Mouse (Mus musculus) heart, embryonic 10.5 days (tissue): ENCODE data around the gene Urb1. TPM values are rescaled to one million over a fixed set of nuclear protein-coding genes. Genes with fewer than 3 reads are reported as not detected.

ENCODE experiments used
- DNase-seq: peaks from one replicate; pipeline ENCODE4 v3.0.0-alpha.2; 2017; ENCODE audit warnings: low spot score
- H3K27ac ChIP-seq: fragments of 300-500 bp; sonication (generic); 2 replicates; pipeline ENCODE4 v1.5.1; 2016; ENCODE audit warnings: mild to moderate bottlenecking
- H3K27me3 ChIP-seq: fragments of 300-500 bp; sonication (generic); 2 replicates; pipeline ENCODE4 v1.6.1; 2016; ENCODE audit warnings: mild to moderate bottlenecking; ENCODE audit not compliant: poor library complexity, insufficient read depth, severe bottlenecking
- H3K36me3 ChIP-seq: fragments of 300-500 bp; sonication (generic); 2 replicates; pipeline ENCODE4 v1.6.1; 2016; ENCODE audit warnings: mild to moderate bottlenecking, moderate library complexity
- H3K4me1 ChIP-seq: fragments of 300-500 bp; sonication (generic); 2 replicates; pipeline ENCODE4 v1.6.1; 2016; ENCODE audit warnings: mild to moderate bottlenecking
- H3K4me3 ChIP-seq: fragments of 300-500 bp; sonication (generic); 2 replicates; pipeline ENCODE4 v1.5.1; 2016; ENCODE audit warnings: mild to moderate bottlenecking, moderate library complexity
- H3K9me3 ChIP-seq: fragments of 300-500 bp; sonication (generic); 2 replicates; pipeline ENCODE4 v1.6.1; 2016; ENCODE audit warnings: mild to moderate bottlenecking, moderate library complexity
- WGBS: fragments of 180-500 bp; shearing (Covaris S2); methylation state at CpG from one replicate; pipeline ENCODE4 v1.1.7; 2016; 5-methylcytosine and 5-hydroxymethylcytosine counted together
- polyA plus RNA-seq: library from polyadenylated mRNA; unstranded; fragments of >200 nt; fragmentation: Nextera tagmentation; extraction: Ambion mirVana; gene quantifications from 2 replicates; pipeline ENCODE4 v1.2.1, GENCODE M21; 2016

The Urb1 gene
- polyA plus RNA-seq, 1 experiment from 2014 or later: 12.7 TPM

GRCm38 (mm10) chr16:90785257-90785656 is 25.0 kb downstream of the Urb1 start:
- Histone ChIP-seq H3K4me3 (no peak overlapping the region), H3K9me3 (no peaks in the 10 kb centered on the region), H3K36me3 (peaks cover 93% of the 10 kb centered on the region), H3K4me1 (peaks cover 24% of the 10 kb centered on the region), H3K27me3 (no peaks in the 10 kb centered on the region), H3K27ac (peak overlapping the region; percentile 57; the same call in 1 of the 2 replicates)
- WGBS: 52% methylated on average over 4 of the region's 4 CpGs
- DNase-seq: no peak

- H3K4me3 ChIP-seq: no peak overlapping the region
- peaks cover 94% of the 10 kb centered on the region for H3K36me3 ChIP-seq
- 77% methylated on average over 11 of the region's 11 CpGs for WGBS
- DNase-seq: no peak
- no peaks in the 10 kb centered on the region for H3K9me3 ChIP-seq
- no peaks in the 10 kb centered on the region for H3K27me3 ChIP-seq
- peaks cover 24% of the 10 kb centered on the region for H3K4me1 ChIP-seq
- 0 out of 2 replicates have a peak overlapping the region, but pooled peaks have one; percentile 44 for H3K27ac ChIP-seq
Observed at GRCm38 (mm10) chr16:90783302-90783701, 26.9 kb downstream of the Urb1 start.

GRCm38 (mm10) chr16:90779783-90780182 is 30.4 kb downstream of the Urb1 start:
- 59% methylated on average over 11 of the region's 11 CpGs for WGBS
- no peaks in the 10 kb centered on the region for H3K27me3 ChIP-seq
- no peaks in the 10 kb centered on the region for H3K9me3 ChIP-seq
- H3K4me1 ChIP-seq: peaks cover 14% of the 10 kb centered on the region
- no peak for DNase-seq
- no peak overlapping the region for H3K27ac ChIP-seq
- H3K36me3 ChIP-seq: peaks cover 94% of the 10 kb centered on the region
- no peak overlapping the region for H3K4me3 ChIP-seq

GRCm38 (mm10) chr16:90775946-90776520 is 34.2 kb downstream of the Urb1 start:
- H3K9me3 ChIP-seq: no peaks in the 10 kb centered on the region
- no peak overlapping the region for H3K27ac ChIP-seq
- no peak overlapping the region for H3K4me3 ChIP-seq
- DNase-seq: no peak
- peaks cover 99% of the 10 kb centered on the region for H3K36me3 ChIP-seq
- H3K27me3 ChIP-seq: no peaks in the 10 kb centered on the region
- 0 out of 2 replicates have a peak, but pooled peaks cover 3% of the 10 kb centered on the region for H3K4me1 ChIP-seq
- 80% methylated on average over 10 of the region's 10 CpGs for WGBS

GRCm38 (mm10) chr16:90774646-90775045 is 35.6 kb downstream of the Urb1 start:
- H3K9me3 ChIP-seq: no peaks in the 10 kb centered on the region
- H3K4me3 ChIP-seq: no peak overlapping the region
- no peak for DNase-seq
- WGBS: 81% methylated on average over 6 of the region's 6 CpGs
- H3K27ac ChIP-seq: no peak overlapping the region
- H3K4me1 ChIP-seq: 0 out of 2 replicates have a peak, but pooled peaks cover 3% of the 10 kb centered on the region
- peaks cover 98% of the 10 kb centered on the region for H3K36me3 ChIP-seq
- H3K27me3 ChIP-seq: no peaks in the 10 kb centered on the region

- Histone ChIP-seq H3K27ac (no peak overlapping the region), H3K4me1 (0 out of 2 replicates have a peak, but pooled peaks cover 3% of the 10 kb centered on the region), H3K36me3 (peaks cover 98% of the 10 kb centered on the region), H3K4me3 (no peak overlapping the region), H3K9me3 (no peaks in the 10 kb centered on the region), H3K27me3 (no peaks in the 10 kb centered on the region)
- 94% methylated on average over 12 of the region's 12 CpGs for WGBS
- no peak for DNase-seq
Observed at GRCm38 (mm10) chr16:90774216-90774615, 36.0 kb downstream of the Urb1 start.

- H3K27me3 ChIP-seq: no peaks in the 10 kb centered on the region
- DNase-seq: no peak
- H3K36me3 ChIP-seq: peaks cover 91% of the 10 kb centered on the region
- no peaks in the 10 kb centered on the region for H3K9me3 ChIP-seq
- no peak overlapping the region for H3K4me3 ChIP-seq
- WGBS: 91% methylated on average over 15 of the region's 15 CpGs
- 0 out of 2 replicates have a peak, but pooled peaks cover 2% of the 10 kb centered on the region for H3K4me1 ChIP-seq
- H3K27ac ChIP-seq: no peak overlapping the region
Observed at GRCm38 (mm10) chr16:90766919-90767454, 43.2 kb downstream of the Urb1 start.

- peaks cover 86% of the 10 kb centered on the region for H3K36me3 ChIP-seq
Observed at GRCm38 (mm10) chr16:90765195-90765877, 44.9 kb downstream of the Urb1 start.

GRCm38 (mm10) chr16:90760515-90760914 is 49.7 kb downstream of the Urb1 start:
- Histone ChIP-seq H3K4me3 (0 out of 2 replicates have a peak overlapping the region, but pooled peaks have one; percentile 22), H3K36me3 (peaks cover 76% of the 10 kb centered on the region), H3K27ac (peak overlapping the region; percentile 73), H3K9me3 (no peaks in the 10 kb centered on the region), H3K27me3 (no peaks in the 10 kb centered on the region), H3K4me1 (peaks cover 27% of the 10 kb centered on the region)
- 11% methylated on average over 4 of the region's 4 CpGs for WGBS
- peak; percentile 93 for DNase-seq

More at GRCm38 (mm10) chr16:90765195-90765877, 44.9 kb downstream of the Urb1 start:
- WGBS: 81% methylated on average over 9 of the region's 9 CpGs
- DNase-seq: no peak
- H3K9me3 ChIP-seq: no peaks in the 10 kb centered on the region
- no peak overlapping the region for H3K4me3 ChIP-seq
- H3K27me3 ChIP-seq: no peaks in the 10 kb centered on the region
- H3K27ac ChIP-seq: no peak overlapping the region
- peaks cover 18% of the 10 kb centered on the region for H3K4me1 ChIP-seq

- Histone ChIP-seq H3K4me3 (no peak overlapping the region), H3K36me3 (peaks cover 80% of the 10 kb centered on the region), H3K27me3 (no peaks in the 10 kb centered on the region), H3K9me3 (no peaks in the 10 kb centered on the region), H3K4me1 (peaks cover 27% of the 10 kb centered on the region), H3K27ac (peak overlapping the region; percentile 24; the same call in 1 of the 2 replicates)
- no peak for DNase-seq
- WGBS: 77% methylated on average over 3 of the region's 3 CpGs
Observed at GRCm38 (mm10) chr16:90759335-90759734, 50.9 kb downstream of the Urb1 start.

GRCm38 (mm10) chr16:90753386-90753941 is 56.7 kb downstream of the Urb1 start:
- H3K4me1 ChIP-seq: peaks cover 26% of the 10 kb centered on the region
- H3K36me3 ChIP-seq: peaks cover 73% of the 10 kb centered on the region

GRCm38 (mm10) chr16:90748169-90748568 is 62.0 kb downstream of the Urb1 start:
- peaks cover 27% of the 10 kb centered on the region for H3K36me3 ChIP-seq
- WGBS: 79% methylated on average over 7 of the region's 7 CpGs
- H3K4me1 ChIP-seq: peaks cover 55% of the 10 kb centered on the region
- no peak for DNase-seq
- H3K4me3 ChIP-seq: no peak overlapping the region
- 0 out of 2 replicates have a peak overlapping the region, but pooled peaks have one; percentile 42 for H3K27ac ChIP-seq
- H3K9me3 ChIP-seq: no peaks in the 10 kb centered on the region
- H3K27me3 ChIP-seq: no peaks in the 10 kb centered on the region

More at GRCm38 (mm10) chr16:90753386-90753941, 56.7 kb downstream of the Urb1 start:
- Histone ChIP-seq H3K9me3 (no peaks in the 10 kb centered on the region), H3K4me3 (no peak overlapping the region), H3K27me3 (no peaks in the 10 kb centered on the region), H3K27ac (no peak overlapping the region)
- no peak for DNase-seq
- WGBS: 91% methylated on average over 13 of the region's 13 CpGs

GRCm38 (mm10) chr16:90747143-90747542 is 63.1 kb downstream of the Urb1 start:
- Histone ChIP-seq H3K4me3 (no peak overlapping the region), H3K27ac (peak overlapping the region; percentile 54; the same call in 1 of the 2 replicates), H3K9me3 (no peaks in the 10 kb centered on the region), H3K4me1 (peaks cover 64% of the 10 kb centered on the region), H3K36me3 (peaks cover 17% of the 10 kb centered on the region), H3K27me3 (no peaks in the 10 kb centered on the region)
- 59% methylated on average over 6 of the region's 6 CpGs for WGBS
- DNase-seq: no peak
